Mouse (Mus musculus): ENCODE data around the gene Opn4. TPM values are rescaled to one million over a fixed set of nuclear protein-coding genes. Genes with fewer than 3 reads are reported as not detected.

Gene Opn4
- polyA plus RNA-seq, 1 experiment, result not detected

DNA sequence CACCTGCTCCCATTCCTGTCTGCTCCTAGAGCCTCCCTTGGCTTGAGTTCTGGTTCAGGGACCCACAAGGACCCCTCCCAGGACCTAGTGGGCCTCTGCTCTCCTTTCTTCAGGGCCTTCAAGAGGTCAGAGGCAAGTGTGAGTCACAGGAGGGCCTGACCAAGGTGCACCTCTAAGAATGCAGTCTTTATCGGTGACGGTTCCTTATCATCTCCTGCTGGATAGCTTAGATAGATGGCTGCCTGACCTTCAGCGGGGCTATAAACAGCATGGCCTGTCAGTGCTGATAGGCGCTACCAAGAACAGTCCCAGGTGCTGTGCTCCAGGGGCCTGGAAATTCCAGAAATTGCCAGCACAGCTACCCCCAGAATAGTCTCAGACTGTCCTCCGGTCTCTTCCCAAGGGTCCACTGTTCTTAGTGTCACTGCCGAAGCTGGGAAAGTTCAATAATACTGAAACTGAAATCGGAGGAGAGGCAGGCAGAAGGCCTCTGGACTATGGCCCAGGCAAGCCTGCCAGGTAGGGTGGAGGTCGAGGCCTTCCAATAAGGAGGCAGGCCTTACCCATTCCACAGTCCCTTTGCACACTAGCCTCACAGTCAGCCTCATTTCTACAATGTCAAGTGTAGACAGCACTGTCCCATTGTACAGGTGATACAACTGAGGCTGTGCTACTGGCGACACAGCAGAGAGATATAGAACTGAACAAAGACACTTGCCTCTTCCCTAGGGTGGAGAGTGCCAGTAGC is 14.4 kb downstream of the Opn4 start:
- TF ChIP-seq POLR2A (IDR thresholded peaks at IDR 0.05; ENCODE audit: extremely low read depth, insufficient read depth, low read length) (no peak), CTCF (IDR thresholded peaks at IDR 0.05; ENCODE audit: extremely low read depth, insufficient read depth, low read length) (no peak)
- Histone ChIP-seq H3K27ac (ENCODE audit: insufficient read depth, low read length) (no peak overlapping the region), H3K4me3 (ENCODE audit: insufficient read depth, low read length) (no peak overlapping the region), H3K4me1 (ENCODE audit: control insufficient read depth, insufficient read depth, low read length) (no peaks in the 10 kb centered on the region)

DNA sequence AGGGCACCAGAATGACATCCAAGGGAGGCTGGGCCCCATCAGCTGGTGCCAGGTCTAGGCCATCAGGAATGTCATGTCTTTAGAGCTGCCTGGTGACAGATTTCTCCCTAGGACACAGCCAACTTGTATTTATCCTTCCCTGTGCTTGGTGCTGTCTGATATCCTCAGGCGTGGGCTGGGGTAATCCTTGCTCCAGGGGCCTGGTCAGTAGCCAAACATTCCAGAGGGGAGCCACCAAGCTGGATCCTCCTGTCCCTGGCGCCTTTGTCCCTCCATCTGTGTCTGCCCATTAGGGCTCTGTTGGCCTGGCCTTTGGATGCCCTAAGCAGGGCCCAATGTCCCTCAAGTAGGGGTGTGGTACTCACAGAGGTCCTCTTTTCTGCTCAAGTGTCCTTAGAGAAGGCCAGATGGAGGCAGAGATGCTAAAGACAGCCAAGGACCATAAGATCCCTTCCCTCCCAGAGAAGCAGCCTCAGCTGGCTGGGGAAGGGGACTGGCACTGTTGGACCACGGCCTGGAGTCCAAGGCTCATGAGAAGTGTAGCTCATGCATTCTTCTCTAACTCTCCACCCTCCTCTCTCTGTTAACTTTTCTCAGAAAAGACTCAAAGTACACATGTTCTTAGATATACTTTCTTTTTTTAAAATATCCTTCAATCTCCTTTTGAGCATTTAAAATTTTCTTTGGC is 17.1 kb downstream of the Opn4 start:
- H3K27ac ChIP-seq (ENCODE audit: insufficient read depth, low read length), result no peak overlapping the region
- H3K4me3 ChIP-seq (ENCODE audit: insufficient read depth, low read length), result no peak overlapping the region
- no peaks in the 10 kb centered on the region for H3K4me1 ChIP-seq (ENCODE audit: control insufficient read depth, insufficient read depth, low read length)
- TF ChIP-seq CTCF (IDR thresholded peaks at IDR 0.05; ENCODE audit: extremely low read depth, insufficient read depth, low read length), result no peak
- TF ChIP-seq POLR2A (IDR thresholded peaks at IDR 0.05; ENCODE audit: extremely low read depth, insufficient read depth, low read length), result no peak

DNA sequence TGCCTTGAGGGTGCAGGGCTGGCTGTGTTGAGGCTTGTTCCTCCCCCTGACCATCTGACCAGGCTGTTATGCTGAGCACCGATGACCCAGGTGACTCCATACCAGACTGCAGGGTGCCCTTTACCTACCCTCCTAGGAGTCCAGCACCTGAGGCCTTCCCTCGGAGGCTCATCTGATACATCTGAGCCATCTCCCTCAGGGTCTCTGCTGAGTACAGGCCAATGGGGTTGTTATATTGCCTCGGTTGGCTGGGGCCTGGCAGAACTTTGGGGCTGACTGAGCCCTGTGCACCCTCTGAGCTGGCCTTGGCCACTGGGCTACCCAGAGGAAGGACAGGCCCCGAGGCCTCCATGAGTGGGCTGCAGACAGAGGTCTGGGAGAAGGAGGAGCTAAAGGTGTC is 23.1 kb downstream of the Opn4 start:
- Histone ChIP-seq H3K4me1 (ENCODE audit: control insufficient read depth, insufficient read depth, low read length) (no peaks in the 10 kb centered on the region), H3K4me3 (ENCODE audit: insufficient read depth, low read length) (no peak overlapping the region), H3K27ac (ENCODE audit: insufficient read depth, low read length) (no peak overlapping the region)
- no peak for TF ChIP-seq POLR2A (IDR thresholded peaks at IDR 0.05; ENCODE audit: extremely low read depth, insufficient read depth, low read length)
- TF ChIP-seq CTCF (IDR thresholded peaks at IDR 0.05; ENCODE audit: extremely low read depth, insufficient read depth, low read length), result no peak

GRCm38 (mm10) chr14:34574068-34574467 is 25.9 kb downstream of the Opn4 start:
- no peak overlapping the region for H3K4me3 ChIP-seq (ENCODE audit: insufficient read depth, low read length)
- H3K4me1 ChIP-seq (ENCODE audit: control insufficient read depth, insufficient read depth, low read length), result no peaks in the 10 kb centered on the region
- no peak overlapping the region for H3K27ac ChIP-seq (ENCODE audit: insufficient read depth, low read length)
- TF ChIP-seq POLR2A (IDR thresholded peaks at IDR 0.05; ENCODE audit: extremely low read depth, insufficient read depth, low read length) (no peak), CTCF (IDR thresholded peaks at IDR 0.05; ENCODE audit: extremely low read depth, insufficient read depth, low read length) (0 out of 2 replicates have a peak, but pooled peaks have one; percentile 7)

DNA sequence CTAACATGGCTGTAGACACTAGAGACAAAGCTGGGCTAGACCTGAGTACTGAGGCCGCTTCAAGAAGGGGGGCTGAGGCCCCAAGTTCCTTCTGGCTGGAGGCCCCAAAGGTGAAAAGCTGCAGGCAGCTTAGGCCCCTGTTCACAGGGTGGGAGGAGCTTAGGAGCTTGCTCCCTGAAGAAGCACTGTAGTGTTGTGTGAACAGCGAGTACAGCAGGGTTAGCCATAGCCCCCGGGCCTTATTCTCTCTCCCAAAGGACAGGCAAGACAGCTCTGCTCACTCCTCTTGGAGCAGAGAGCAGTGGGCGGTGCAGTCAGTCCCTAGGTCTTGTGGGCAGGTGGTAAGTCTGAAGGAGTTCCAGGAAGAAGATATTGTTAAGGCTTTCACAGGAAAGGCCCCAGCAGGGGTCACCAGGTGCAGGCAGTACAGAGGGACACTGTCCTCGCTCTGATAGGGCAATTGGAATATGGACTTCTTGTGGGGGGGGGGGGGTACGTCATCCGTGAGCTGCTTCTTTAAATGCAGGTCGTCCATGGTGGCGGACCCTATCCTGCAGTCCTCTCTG is 26.5 kb downstream of the Opn4 start:
- TF ChIP-seq CTCF (IDR thresholded peaks at IDR 0.05; ENCODE audit: extremely low read depth, insufficient read depth, low read length), result no peak
- no peak for TF ChIP-seq POLR2A (IDR thresholded peaks at IDR 0.05; ENCODE audit: extremely low read depth, insufficient read depth, low read length)
- Histone ChIP-seq H3K27ac (ENCODE audit: insufficient read depth, low read length) (no peak overlapping the region), H3K4me1 (ENCODE audit: control insufficient read depth, insufficient read depth, low read length) (no peaks in the 10 kb centered on the region), H3K4me3 (ENCODE audit: insufficient read depth, low read length) (no peak overlapping the region)

- TF ChIP-seq POLR2A (IDR thresholded peaks at IDR 0.05; ENCODE audit: extremely low read depth, insufficient read depth, low read length) (no peak), CTCF (IDR thresholded peaks at IDR 0.05; ENCODE audit: extremely low read depth, insufficient read depth, low read length) (no peak)
- Histone ChIP-seq H3K4me3 (ENCODE audit: insufficient read depth, low read length) (no peak overlapping the region), H3K27ac (ENCODE audit: insufficient read depth, low read length) (no peak overlapping the region), H3K4me1 (ENCODE audit: control insufficient read depth, insufficient read depth, low read length) (no peaks in the 10 kb centered on the region)
Observed at GRCm38 (mm10) chr14:34571610-34572387, 28.1 kb downstream of the Opn4 start.

GRCm38 (mm10) chr14:34570903-34571302 is 29.0 kb downstream of the Opn4 start:
- H3K4me3 ChIP-seq (ENCODE audit: insufficient read depth, low read length), result no peak overlapping the region
- TF ChIP-seq CTCF (IDR thresholded peaks at IDR 0.05; ENCODE audit: extremely low read depth, insufficient read depth, low read length) (no peak), POLR2A (IDR thresholded peaks at IDR 0.05; ENCODE audit: extremely low read depth, insufficient read depth, low read length) (no peak)
- no peaks in the 10 kb centered on the region for H3K4me1 ChIP-seq (ENCODE audit: control insufficient read depth, insufficient read depth, low read length)
- H3K27ac ChIP-seq (ENCODE audit: insufficient read depth, low read length), result no peak overlapping the region

DNA sequence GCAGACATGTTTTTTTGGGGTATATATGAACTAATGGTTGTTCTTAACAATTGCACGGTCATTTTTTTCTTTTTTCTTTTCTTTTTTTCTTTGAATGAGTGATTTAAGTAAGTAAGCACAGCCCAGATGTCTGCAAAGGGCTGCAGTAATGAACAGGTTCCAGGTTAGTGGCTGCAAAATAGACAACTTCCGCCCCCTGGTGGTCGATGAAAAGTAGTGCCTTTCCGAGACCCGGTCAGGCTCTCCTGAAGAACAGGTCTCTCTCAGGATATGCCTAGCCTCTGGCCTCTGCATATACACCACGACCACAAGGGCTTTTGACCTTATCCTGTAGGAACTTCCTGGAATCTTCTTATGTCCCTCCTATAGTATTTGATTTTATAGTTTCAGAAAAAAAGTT is 29.6 kb downstream of the Opn4 start:
- Histone ChIP-seq H3K27ac (ENCODE audit: insufficient read depth, low read length) (no peak overlapping the region), H3K4me3 (ENCODE audit: insufficient read depth, low read length) (peak overlapping the region; percentile 56), H3K4me1 (ENCODE audit: control insufficient read depth, insufficient read depth, low read length) (no peaks in the 10 kb centered on the region)
- peak; percentile 82 for TF ChIP-seq CTCF (IDR thresholded peaks at IDR 0.05; ENCODE audit: extremely low read depth, insufficient read depth, low read length)
- TF ChIP-seq POLR2A (IDR thresholded peaks at IDR 0.05; ENCODE audit: extremely low read depth, insufficient read depth, low read length), result no peak

GRCm38 (mm10) chr14:34569534-34570194 is 30.3 kb downstream of the Opn4 start:
- Histone ChIP-seq H3K4me1 (ENCODE audit: control insufficient read depth, insufficient read depth, low read length) (no peaks in the 10 kb centered on the region), H3K27ac (ENCODE audit: insufficient read depth, low read length) (no peak overlapping the region), H3K4me3 (ENCODE audit: insufficient read depth, low read length) (peak overlapping the region; percentile 56)
- no peak for TF ChIP-seq CTCF (IDR thresholded peaks at IDR 0.05; ENCODE audit: extremely low read depth, insufficient read depth, low read length)

Data from cortical plate, adult 2 months (tissue).